Mouse (Mus musculus): ENCODE measurements around the gene Cfap100.

Gene Cfap100

GRCm38 (mm10) chr6:90428380-90428974 lies at the start of gene Cfap100:
Gene Cfap100 (minus strand): TSS chr6:90428797.
- DNase-seq (ENCODE audit: extremely low spot score, low read depth, low spot score), result peak; percentile 41

GRCm38 (mm10) chr6:90476941-90477518 lies 48.4 kb upstream of the Cfap100 start:
- DNase-seq (ENCODE audit: extremely low spot score, low read depth, low spot score), result no peak

DNA sequence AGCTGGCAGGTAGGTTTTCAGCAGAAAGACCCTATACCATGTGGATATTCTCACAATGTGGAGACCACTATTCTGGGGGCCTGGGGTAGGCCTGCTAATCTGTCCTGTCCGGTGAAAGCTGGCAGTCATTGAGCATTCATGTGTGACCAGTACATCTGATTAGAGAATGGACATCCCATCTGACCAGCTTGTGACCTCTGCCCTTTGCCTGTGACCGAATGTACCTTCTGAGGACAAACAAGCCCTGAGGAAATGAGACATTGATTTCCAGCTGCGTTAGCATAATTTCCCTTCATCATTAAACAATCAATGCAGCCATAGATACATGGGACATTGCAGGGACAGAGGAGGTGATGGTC lies 47.2 kb upstream of the Cfap100 start:
- DNase-seq (ENCODE audit: extremely low spot score, low read depth, low spot score), result no peak

DNA sequence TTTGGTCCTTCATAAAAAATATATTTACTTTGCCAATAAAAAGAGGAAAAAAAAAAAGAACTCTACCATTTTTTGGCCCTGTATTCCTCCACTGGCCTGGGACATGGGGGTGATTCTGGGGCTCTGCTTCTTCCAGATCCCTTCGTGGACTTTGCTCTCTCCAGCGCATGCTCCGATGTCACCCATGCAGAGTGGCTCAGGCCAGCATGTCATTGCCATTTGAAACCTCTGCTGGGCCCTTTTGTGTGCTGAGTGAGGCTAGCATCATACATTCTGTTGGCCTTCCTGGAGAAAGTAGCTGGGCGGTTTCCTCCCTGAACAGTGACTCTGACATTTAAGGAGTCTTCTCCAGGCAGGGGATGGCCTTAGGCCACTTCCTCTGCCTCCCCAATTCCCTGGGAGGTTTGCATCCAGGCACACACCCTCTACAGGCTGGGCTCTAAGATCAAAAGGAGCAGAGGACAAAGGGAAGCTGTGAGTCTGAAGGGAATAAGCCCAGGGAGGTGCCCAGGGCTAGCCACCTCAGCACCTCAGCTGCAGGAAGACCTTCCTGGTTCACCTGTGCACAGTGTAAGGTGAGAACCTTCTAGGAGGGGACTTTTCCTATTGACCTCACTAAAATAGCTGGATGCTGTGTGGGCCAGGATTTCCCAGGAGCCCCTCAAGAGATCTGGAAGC lies 46.7 kb upstream of the Cfap100 start:
- no peak for DNase-seq (ENCODE audit: extremely low spot score, low read depth, low spot score)

DNA sequence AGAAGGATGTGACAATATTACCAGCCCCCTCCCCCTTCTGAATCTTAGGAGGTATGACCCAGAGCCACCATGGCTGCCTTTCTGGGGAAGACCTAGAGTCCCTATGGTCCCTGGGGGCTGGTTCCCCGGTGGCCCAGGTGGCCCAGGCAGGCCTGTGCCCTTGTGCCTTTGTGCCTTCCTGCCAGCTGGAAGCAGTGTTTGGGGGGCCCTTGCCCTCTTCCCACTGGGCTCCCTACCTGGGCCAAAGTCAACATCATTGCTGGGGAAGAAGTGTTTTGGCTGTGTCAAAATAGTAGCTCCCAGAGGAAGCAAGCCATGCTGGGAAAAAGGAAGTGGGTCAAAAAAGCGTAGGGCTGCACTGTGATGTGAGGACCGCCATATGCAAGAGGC lies 45.8 kb upstream of the Cfap100 start:
- no peak for DNase-seq (ENCODE audit: extremely low spot score, low read depth, low spot score)

DNA sequence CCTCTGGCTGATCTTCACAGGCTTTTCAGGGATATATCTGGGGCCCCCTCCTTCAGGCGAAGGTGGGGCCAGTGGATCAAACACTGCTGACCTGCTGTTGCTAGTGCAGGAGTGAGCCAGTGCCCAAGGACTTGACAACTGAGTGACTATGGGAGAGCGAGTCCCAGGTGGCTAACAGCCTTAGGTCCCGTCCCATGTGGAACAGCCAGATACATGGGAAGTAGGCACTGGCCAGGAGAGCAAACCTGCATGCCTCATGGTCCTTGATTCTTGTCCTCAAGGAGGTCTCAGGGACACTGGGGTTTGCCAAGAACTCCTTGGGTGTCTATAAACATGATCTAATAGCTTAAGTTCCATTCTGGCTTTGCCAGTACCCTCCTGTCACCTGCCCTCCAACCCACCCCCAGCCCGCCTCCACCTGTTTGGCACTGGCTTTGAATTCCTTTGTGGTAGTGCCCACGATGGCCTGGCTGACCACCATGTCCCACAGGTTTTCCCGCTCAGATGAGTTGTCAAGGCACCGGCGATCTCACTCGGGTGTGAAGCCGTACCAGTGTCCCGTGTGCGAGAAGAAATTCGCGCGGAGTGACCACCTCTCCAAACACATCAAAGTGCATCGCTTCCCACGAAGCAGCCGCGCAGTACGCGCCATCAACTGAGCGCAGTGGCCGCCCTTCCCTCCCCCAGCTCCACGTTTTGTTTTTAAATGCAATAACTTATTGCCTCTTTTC lies 45.2 kb upstream of the Cfap100 start:
- DNase-seq (ENCODE audit: extremely low spot score, low read depth, low spot score), result no peak

- no peak for DNase-seq (ENCODE audit: extremely low spot score, low read depth, low spot score)
Measured at GRCm38 (mm10) chr6:90472697-90473096, 44.1 kb upstream of the Cfap100 start.

- DNase-seq (ENCODE audit: extremely low spot score, low read depth, low spot score), result no peak
Measured at GRCm38 (mm10) chr6:90472079-90472478, 43.5 kb upstream of the Cfap100 start.

GRCm38 (mm10) chr6:90470947-90471541 lies 42.4 kb upstream of the Cfap100 start:
- DNase-seq (ENCODE audit: extremely low spot score, low read depth, low spot score), result no peak

DNA sequence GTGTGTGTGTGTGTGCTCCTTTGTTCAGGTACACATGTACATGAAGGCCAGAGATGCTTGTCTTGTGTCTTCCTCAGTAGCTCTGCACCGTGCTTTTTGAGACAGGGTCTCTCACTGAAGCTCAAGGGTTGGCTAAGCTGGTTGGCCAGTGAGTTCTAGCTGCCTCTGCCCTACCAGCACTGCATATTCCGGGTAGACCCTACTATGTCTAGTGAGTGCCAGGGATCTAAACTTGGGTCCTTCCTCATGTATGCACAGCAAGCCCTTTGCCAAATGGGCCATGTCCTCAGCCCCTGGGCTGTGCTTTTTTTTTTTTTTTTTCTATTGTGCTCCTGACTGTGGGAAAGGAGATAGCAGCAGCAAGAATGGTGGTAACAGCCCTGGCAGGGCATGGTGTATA lies 41.7 kb upstream of the Cfap100 start:
- no peak for DNase-seq (ENCODE audit: extremely low spot score, low read depth, low spot score)

DNA sequence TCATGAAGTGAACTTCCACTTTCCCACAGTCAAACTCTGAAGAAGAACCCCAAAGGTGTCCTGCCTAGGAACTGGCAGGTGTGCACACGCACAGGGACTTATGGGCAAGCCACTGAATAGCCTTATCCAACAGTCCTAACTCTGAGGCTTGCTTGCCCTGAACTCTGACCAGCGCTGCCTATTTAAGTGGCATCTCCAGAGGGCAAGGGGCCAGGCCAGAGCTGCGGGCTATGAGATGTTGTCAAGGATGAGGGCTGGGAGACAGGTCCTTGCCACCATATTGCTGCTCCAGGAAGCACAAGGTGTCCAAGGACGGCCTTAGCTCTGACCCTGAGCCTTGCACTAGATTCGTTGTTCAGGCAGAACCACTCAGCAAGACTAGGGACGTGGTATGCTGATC lies 40.4 kb upstream of the Cfap100 start:
- DNase-seq (ENCODE audit: extremely low spot score, low read depth, low spot score), result no peak

DNA sequence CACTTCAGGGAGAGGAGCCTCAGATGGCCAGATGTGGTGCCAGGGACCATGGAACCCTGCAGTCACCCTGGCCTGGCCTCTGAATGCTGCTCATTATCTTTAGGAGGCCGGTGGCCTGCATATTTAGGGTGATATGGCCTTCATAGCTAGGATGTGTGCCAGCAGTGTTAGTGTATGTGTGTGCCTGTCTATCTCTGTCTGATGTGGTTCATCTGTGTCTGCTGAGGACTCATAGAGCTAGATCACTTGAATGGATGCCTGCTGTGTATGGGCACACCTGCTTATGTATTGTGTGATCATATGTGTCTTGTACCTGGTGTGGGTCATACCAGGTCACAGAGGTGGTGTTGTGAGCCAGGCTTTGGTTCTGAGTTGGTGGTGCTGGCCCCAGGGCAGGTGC lies 39.6 kb upstream of the Cfap100 start:
- DNase-seq (ENCODE audit: extremely low spot score, low read depth, low spot score), result no peak

DNA sequence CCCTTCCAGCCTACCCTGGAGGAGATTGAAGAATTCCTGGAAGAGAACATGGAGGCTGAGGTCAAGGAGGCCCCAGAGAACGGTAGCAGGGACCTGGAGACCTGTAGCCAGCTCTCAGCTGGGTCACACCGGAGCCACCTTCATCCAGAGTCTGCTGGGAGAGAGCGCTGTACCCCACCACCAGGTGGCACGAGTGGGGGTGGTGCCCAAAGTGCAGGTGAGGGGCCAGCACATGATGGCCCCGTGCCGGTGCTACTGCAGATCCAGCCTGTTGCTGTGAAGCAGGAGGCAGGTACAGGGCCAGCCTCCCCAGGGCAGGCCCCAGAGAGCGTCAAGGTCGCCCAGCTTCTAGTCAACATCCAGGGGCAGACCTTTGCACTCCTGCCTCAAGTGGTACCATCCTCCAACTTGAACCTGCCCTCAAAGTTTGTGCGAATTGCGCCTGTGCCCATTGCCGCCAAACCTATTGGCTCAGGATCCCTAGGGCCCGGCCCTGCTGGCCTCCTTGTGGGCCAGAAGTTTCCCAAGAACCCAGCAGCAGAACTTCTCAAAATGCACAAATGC lies 38.3 kb upstream of the Cfap100 start:
- DNase-seq (ENCODE audit: extremely low spot score, low read depth, low spot score), result no peak

DNA sequence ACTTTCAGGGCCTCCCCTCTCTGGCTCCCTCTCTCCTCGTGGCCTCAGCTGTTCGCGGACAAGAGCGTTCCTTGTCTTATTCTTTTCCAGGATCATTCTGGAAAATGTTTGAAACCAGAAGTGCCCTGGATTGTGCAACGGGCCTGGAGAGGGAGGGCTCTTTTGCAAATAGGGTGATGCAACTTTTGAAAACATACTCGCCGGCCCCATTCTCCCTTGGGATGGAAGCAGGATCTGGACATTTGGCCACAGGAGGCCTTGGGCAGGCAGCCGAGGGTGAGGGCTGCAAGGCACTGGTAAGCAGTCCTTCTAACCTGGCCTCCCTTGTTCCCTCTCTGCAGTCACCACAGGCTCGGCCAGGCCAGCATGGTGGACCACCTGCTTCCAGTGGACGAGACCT lies 37.5 kb upstream of the Cfap100 start:
- no peak for DNase-seq (ENCODE audit: extremely low spot score, low read depth, low spot score)

DNA sequence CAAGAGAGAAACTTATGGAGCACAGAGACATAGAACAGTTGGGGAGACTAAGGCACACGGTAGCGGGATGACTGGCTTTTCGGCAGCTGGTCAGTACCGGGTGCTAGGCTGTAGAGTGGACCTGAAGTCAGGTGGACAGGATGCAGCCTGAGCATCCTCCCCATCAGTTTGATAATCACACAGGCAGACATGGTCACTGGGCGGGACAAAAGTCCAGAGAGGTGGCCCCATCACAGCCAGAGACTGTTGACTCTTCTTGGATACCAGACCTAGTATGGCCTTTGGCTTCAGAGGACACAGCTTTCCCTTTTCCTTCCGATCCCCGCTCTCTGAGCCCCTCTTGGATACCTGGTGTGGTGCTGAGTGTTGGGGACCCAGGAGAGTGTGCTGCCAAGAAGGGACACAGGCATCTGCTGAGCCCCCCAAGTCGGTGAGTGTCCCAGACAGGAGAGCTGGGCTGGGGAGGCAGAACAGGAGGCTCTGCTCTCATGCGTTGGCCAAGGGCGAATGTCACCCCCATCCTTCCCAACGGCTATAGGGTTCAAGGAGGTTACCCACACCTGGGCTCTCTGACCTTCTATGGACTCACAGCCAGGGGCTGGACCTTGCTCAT lies 36.5 kb upstream of the Cfap100 start:
- no peak for DNase-seq (ENCODE audit: extremely low spot score, low read depth, low spot score)

- DNase-seq (ENCODE audit: extremely low spot score, low read depth, low spot score), result peak; percentile 18
Measured at GRCm38 (mm10) chr6:90463890-90464421, 35.4 kb upstream of the Cfap100 start.

DNA sequence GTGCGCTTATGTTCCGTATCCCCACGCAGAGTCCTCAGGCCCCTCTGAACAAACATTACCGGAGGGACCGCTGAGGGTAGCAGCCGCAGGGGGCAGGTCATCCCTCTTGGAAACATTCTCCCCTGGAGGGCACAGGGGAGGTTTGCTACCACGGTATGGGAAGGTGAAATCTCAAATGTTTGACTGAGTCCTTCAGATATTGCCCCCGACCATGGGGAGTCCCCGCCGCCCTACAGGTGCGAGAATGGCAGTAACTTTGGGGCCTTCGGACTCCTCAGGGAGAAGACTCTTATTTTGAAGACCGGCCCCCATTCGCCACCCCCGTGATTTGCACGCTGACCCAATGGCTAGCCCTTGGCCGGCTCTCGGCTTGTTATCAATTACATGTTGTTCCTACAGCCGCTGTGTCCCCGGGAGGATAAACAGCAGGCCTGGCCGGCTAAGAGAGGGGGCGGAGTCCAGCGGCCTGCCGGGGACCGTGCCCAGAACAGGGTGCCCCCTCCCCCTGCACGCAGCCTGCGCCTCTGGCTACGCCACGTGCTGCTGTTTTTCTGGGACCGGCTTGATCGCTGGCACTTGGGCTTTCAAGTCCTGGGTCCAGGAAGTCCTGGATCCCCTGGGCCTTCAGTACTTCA lies 34.7 kb upstream of the Cfap100 start:
- DNase-seq (ENCODE audit: extremely low spot score, low read depth, low spot score), result peak; percentile 24

DNA sequence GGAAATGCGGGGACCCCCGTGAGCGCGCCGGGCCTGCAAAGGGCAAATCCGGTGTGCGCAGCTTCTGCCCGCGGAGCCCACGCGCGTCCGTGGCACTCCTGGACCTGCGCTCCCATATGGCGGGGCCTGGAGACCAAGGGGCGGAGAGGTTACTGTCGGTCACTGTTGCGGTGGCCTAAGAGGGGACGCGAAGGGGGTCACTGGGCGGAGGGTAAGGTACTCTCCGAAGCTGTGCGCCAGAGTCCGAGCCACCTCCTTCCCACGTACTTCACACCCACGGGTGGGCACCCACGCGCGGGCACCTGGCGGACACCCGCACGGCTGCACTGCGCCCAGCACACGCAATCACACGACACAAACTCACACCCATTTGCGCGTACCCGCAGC lies 34.2 kb upstream of the Cfap100 start:
- DNase-seq (ENCODE audit: extremely low spot score, low read depth, low spot score), result no peak

GRCm38 (mm10) chr6:90462181-90462706 lies 33.6 kb upstream of the Cfap100 start, which contains the start of gene Klf15:
Gene Klf15 (plus strand): TSS chr6:90462576.
- DNase-seq (ENCODE audit: extremely low spot score, low read depth, low spot score), result peak; percentile 6

GRCm38 (mm10) chr6:90461771-90462170 lies 33.2 kb upstream of the Cfap100 start:
- no peak for DNase-seq (ENCODE audit: extremely low spot score, low read depth, low spot score)

All from hindlimb bud, embryonic 11.5 days (tissue).